Mouse (Mus musculus) midbrain, embryonic 10.5 days (tissue): Measurements from ENCODE around the gene Actl6b. TPM values are rescaled to one million over a fixed set of nuclear protein-coding genes. Genes with fewer than 3 reads are reported as not detected.
A peak's percentile ranks its signal among the peaks of the same experiment; 100 is the strongest.

ENCODE experiments used
- DNase-seq: peaks from one replicate; pipeline ENCODE4 v3.0.0-alpha.2; 2017; ENCODE audit warnings: low spot score
- H3K27ac ChIP-seq: fragments of 300-500 bp; sonication (generic); replicated peaks from 2 replicates; pipeline ENCODE4 v1.5.1; 2016; ENCODE audit warnings: mild to moderate bottlenecking
- H3K27me3 ChIP-seq: fragments of 300-500 bp; sonication (generic); 2 replicates; pipeline ENCODE4 v1.6.1; 2016; ENCODE audit warnings: low read depth, mild to moderate bottlenecking; ENCODE audit not compliant: poor library complexity, severe bottlenecking
- H3K36me3 ChIP-seq: fragments of 300-500 bp; sonication (generic); 2 replicates; pipeline ENCODE4 v1.6.1; 2016; ENCODE audit warnings: mild to moderate bottlenecking, moderate library complexity
- H3K4me1 ChIP-seq: fragments of 300-500 bp; sonication (generic); 2 replicates; pipeline ENCODE4 v1.6.1; 2016
- H3K4me3 ChIP-seq: fragments of 300-500 bp; sonication (generic); 2 replicates; pipeline ENCODE4 v1.5.1; 2016; ENCODE audit warnings: mild to moderate bottlenecking, moderate library complexity
- H3K9me3 ChIP-seq: fragments of 300-500 bp; sonication (generic); replicated peaks from 2 replicates; pipeline ENCODE4 v1.6.1; 2016; ENCODE audit warnings: mild to moderate bottlenecking
- WGBS: fragments of 180-500 bp; shearing (Covaris S2); methylation state at CpG from one replicate; pipeline ENCODE4 v1.1.7; 2016; 5-methylcytosine and 5-hydroxymethylcytosine counted together
- polyA plus RNA-seq: library from polyadenylated mRNA; unstranded; fragments of >200 nt; fragmentation: Nextera tagmentation; extraction: Ambion mirVana; gene quantifications from 2 replicates; pipeline ENCODE4 v1.2.1, GENCODE M21; 2016

The Actl6b gene
- polyA plus RNA-seq, 1 experiment from 2014 or later = 9.4 TPM

GRCm38 (mm10) chr5:137549840-137550239, 3.5 kb upstream of the Actl6b start:
- Histone ChIP-seq H3K27me3 (peaks cover 15% of the 10 kb centered on the region), H3K27ac (no peak overlapping the region), H3K9me3 (no peaks in the 10 kb centered on the region), H3K4me3 (no peak overlapping the region), H3K36me3 (no peaks in the 10 kb centered on the region), H3K4me1 (peaks cover 15% of the 10 kb centered on the region)
- no peak for DNase-seq
- WGBS = 86% methylated on average over 2 of the region's 2 CpGs

- Histone ChIP-seq H3K27ac (no peak overlapping the region), H3K4me1 (peaks cover 15% of the 10 kb centered on the region), H3K9me3 (no peaks in the 10 kb centered on the region), H3K27me3 (peaks cover 20% of the 10 kb centered on the region), H3K4me3 (no peak overlapping the region), H3K36me3 (no peaks in the 10 kb centered on the region)
- DNase-seq = no peak
- 70% methylated on average over 5 of the region's 5 CpGs for WGBS
These were observed 2.2 kb upstream of the Actl6b start for GRCm38 (mm10) chr5:137551119-137551518.

GRCm38 (mm10) chr5:137553000-137553399, 317 bp upstream of the Actl6b start:
- Histone ChIP-seq H3K27me3 (peaks cover 20% of the 10 kb centered on the region), H3K27ac (peak overlapping the region; percentile 70; the same call in 1 of the 2 replicates), H3K4me1 (peaks cover 15% of the 10 kb centered on the region), H3K4me3 (peak overlapping the region; percentile 54), H3K36me3 (no peaks in the 10 kb centered on the region), H3K9me3 (no peaks in the 10 kb centered on the region)
- 27% methylated on average over 6 of the region's 6 CpGs for WGBS
- no peak for DNase-seq

DNA sequence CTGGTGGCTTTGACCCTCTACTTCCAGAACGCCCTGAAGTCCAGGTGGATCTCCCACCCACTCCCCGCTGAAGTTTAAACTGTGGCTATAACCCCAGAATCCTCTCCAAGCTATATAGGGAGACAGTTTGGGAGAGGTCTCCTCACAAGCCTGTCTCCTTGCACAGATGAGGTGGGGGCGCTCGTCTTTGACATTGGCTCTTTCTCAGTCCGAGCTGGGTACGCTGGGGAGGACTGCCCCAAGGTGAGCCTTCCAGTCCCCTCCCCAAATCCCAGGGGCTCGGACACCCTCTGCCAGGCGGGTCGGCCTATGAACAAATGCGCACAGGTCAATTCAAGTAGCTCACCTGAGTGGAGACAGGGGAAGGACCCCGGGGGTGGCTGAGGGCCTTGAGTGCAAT, 581 bp downstream of the Actl6b start:
- Histone ChIP-seq H3K36me3 (no peaks in the 10 kb centered on the region), H3K9me3 (no peaks in the 10 kb centered on the region), H3K4me3 (peak overlapping the region; percentile 54), H3K27ac (peak overlapping the region; percentile 70; the same call in 1 of the 2 replicates), H3K4me1 (peaks cover 15% of the 10 kb centered on the region), H3K27me3 (peaks cover 20% of the 10 kb centered on the region)
- no peak for DNase-seq
- 47% methylated on average over 11 of the region's 11 CpGs for WGBS

- Histone ChIP-seq H3K4me1 (peaks cover 10% of the 10 kb centered on the region), H3K9me3 (no peaks in the 10 kb centered on the region), H3K36me3 (no peaks in the 10 kb centered on the region), H3K27me3 (no peaks in the 10 kb centered on the region), H3K4me3 (no peak overlapping the region), H3K27ac (no peak overlapping the region)
- no peak for DNase-seq
- WGBS = 80% methylated on average over 6 of the region's 6 CpGs
These were observed 8.2 kb downstream of the Actl6b start for GRCm38 (mm10) chr5:137561556-137561955.

GRCm38 (mm10) chr5:137562965-137563364, 9.6 kb downstream of the Actl6b start:
- WGBS = 76% methylated on average over 10 of the region's 10 CpGs
- H3K36me3 ChIP-seq = no peaks in the 10 kb centered on the region

DNA sequence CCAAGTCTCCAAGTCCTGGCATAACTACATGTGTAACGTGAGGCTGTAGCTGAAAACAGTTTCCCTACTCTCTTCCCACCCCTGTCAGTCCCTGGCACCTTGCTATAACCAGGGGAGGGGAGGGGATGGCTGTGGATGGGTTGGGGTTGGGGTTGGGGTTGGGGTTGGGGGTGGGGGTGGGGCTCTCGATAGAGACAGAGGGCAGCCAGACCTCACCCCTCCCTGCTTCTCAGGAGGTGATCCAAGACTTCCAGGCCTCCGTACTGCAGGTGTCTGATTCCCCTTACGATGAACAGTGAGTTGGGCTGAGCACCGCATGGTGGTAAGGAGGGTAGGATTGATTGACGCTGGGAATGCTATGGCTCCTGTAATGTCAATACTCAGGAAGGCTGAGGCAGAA, 12.4 kb downstream of the Actl6b start:
- Histone ChIP-seq H3K36me3 (no peaks in the 10 kb centered on the region), H3K4me1 (peaks cover 24% of the 10 kb centered on the region), H3K27me3 (0 out of 2 replicates have a peak, but pooled peaks cover 3% of the 10 kb centered on the region), H3K27ac (no peak overlapping the region), H3K4me3 (no peak overlapping the region), H3K9me3 (no peaks in the 10 kb centered on the region)
- no peak for DNase-seq
- WGBS = 73% methylated on average over 6 of the region's 6 CpGs

More at GRCm38 (mm10) chr5:137562965-137563364, 9.6 kb downstream of the Actl6b start:
- 0 out of 2 replicates have a peak, but pooled peaks cover 3% of the 10 kb centered on the region for H3K27me3 ChIP-seq
- no peak overlapping the region for H3K27ac ChIP-seq
- no peaks in the 10 kb centered on the region for H3K9me3 ChIP-seq
- no peak overlapping the region for H3K4me3 ChIP-seq
- H3K4me1 ChIP-seq = peaks cover 12% of the 10 kb centered on the region
- DNase-seq = no peak

DNA sequence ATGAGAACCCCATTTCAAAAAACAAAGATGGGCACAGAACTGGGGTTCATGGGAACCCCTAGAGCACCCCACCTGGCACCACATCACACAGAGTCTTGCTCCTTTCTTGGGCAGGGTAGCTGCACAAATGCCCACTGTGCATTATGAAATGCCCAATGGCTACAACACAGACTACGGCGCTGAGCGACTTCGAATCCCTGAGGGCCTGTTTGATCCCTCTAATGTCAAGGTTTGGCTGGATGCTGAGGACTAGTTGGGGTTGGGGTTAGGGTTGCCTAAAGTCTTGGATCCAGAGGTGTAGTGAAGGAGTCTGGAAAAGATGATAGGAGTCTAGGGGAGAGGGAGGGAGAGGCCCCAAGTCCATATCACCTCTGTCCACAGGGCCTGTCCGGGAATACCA, 13.1 kb downstream of the Actl6b start:
- Histone ChIP-seq H3K36me3 (no peaks in the 10 kb centered on the region), H3K4me3 (no peak overlapping the region), H3K4me1 (peaks cover 24% of the 10 kb centered on the region), H3K27me3 (0 out of 2 replicates have a peak, but pooled peaks cover 3% of the 10 kb centered on the region), H3K9me3 (no peaks in the 10 kb centered on the region), H3K27ac (no peak overlapping the region)
- WGBS = 96% methylated on average over 5 of the region's 5 CpGs
- no peak for DNase-seq

DNA sequence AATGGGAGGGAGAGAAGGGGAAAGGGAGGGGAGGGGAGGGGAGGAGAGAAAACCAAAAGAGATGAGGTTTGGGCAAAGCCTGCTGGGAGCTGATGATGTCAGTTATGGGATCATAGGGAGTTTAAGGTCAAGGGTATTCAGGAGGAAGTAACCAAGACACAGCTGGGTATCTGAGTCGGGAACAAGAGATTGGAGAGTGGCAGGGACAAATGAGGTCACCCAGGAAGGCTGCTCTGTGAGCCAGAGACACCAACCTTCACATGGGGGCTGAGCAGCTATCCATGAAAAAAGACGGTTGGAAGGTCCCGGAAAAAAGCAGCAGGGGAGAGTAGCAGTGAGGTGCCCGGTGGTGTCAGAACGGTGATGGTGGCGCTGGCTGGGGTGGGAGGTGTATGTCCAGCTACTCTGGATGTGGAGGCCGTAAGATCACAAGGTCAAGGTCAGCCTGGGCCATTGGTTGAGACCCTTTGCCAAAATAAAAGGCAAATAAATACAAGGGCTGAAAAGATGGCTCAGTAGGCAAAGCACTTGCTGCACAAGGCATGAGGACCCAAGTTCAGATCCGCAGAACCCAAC, 15.0 kb downstream of the Actl6b start:
- H3K9me3 ChIP-seq = no peaks in the 10 kb centered on the region
- 0 out of 2 replicates have a peak, but pooled peaks cover 3% of the 10 kb centered on the region for H3K27me3 ChIP-seq
- no peak overlapping the region for H3K4me3 ChIP-seq
- DNase-seq = no peak
- peaks cover 24% of the 10 kb centered on the region for H3K4me1 ChIP-seq
- no peak overlapping the region for H3K27ac ChIP-seq
- no peaks in the 10 kb centered on the region for H3K36me3 ChIP-seq
- WGBS = 85% methylated on average over 8 of the region's 8 CpGs

GRCm38 (mm10) chr5:137569031-137569430, 15.7 kb downstream of the Actl6b start:
- DNase-seq = no peak

DNA sequence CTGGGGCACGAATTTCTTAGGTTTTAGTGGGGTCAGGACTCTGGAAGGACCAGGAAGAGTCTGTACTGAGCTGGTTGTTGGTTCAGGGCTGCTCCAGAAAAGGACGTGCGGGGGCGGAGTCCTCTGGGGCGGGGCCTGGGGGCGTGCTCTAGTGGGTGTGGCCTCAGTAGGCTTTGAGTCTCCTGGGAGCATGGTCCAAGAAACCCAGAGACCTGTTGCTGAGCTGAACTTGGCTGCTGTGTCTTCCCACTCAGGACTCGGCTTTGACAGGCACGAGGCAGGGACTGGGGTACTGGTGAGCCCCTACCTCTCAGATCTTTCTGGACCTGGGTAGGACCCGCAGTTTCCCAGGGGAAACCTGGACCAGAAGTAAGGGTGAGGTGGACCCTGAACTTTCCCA, 16.3 kb downstream of the Actl6b start, which contains the start of gene Tfr2:
TSS of gene Tfr2 (plus strand) at position 176 of the 400 bp plus-strand sequence.
- Histone ChIP-seq H3K27ac (no peak within 1 kb of the TSS; the same call in 1 of the 2 replicates), H3K36me3 (no peaks in the 10 kb centered on the region), H3K27me3 (peaks cover 15% of the 10 kb centered on the region), H3K4me1 (peaks cover 32% of the 10 kb centered on the region), H3K9me3 (no peaks in the 10 kb centered on the region), H3K4me3 (no peak within 1 kb of the TSS)
- 44% methylated on average over 9 of the region's 9 CpGs for WGBS
- DNase-seq = no peak

More at GRCm38 (mm10) chr5:137569031-137569430, 15.7 kb downstream of the Actl6b start:
- WGBS = 76% methylated on average over 12 of the region's 12 CpGs
- Histone ChIP-seq H3K27ac (no peak overlapping the region), H3K4me3 (no peak overlapping the region), H3K4me1 (peaks cover 26% of the 10 kb centered on the region), H3K36me3 (no peaks in the 10 kb centered on the region), H3K9me3 (no peaks in the 10 kb centered on the region), H3K27me3 (peaks cover 9% of the 10 kb centered on the region)

DNA sequence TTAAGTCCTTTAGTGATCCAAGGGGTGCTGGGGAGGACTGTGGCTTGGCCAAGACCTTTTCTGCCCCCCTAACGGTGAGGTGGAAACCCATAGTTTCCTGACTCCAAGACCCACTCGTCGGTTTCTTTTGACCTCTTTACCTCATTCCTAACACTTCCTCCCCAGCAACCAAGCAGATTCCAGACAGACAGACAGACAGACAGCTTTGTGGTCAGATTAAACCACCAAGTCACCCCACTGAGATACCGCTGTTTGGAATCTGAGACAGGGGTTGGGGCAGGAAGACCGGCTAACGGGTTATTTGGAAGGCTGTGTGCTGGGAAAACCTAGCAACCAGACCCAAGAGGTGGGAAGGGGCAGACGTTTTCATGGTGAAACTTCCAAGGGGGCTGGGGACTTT, 16.9 kb downstream of the Actl6b start:
- DNase-seq = no peak
- 55% methylated on average over 7 of the region's 7 CpGs for WGBS
- Histone ChIP-seq H3K9me3 (no peaks in the 10 kb centered on the region), H3K36me3 (no peaks in the 10 kb centered on the region), H3K4me3 (no peak overlapping the region), H3K27me3 (peaks cover 21% of the 10 kb centered on the region), H3K4me1 (peaks cover 32% of the 10 kb centered on the region), H3K27ac (no peak overlapping the region)

DNA sequence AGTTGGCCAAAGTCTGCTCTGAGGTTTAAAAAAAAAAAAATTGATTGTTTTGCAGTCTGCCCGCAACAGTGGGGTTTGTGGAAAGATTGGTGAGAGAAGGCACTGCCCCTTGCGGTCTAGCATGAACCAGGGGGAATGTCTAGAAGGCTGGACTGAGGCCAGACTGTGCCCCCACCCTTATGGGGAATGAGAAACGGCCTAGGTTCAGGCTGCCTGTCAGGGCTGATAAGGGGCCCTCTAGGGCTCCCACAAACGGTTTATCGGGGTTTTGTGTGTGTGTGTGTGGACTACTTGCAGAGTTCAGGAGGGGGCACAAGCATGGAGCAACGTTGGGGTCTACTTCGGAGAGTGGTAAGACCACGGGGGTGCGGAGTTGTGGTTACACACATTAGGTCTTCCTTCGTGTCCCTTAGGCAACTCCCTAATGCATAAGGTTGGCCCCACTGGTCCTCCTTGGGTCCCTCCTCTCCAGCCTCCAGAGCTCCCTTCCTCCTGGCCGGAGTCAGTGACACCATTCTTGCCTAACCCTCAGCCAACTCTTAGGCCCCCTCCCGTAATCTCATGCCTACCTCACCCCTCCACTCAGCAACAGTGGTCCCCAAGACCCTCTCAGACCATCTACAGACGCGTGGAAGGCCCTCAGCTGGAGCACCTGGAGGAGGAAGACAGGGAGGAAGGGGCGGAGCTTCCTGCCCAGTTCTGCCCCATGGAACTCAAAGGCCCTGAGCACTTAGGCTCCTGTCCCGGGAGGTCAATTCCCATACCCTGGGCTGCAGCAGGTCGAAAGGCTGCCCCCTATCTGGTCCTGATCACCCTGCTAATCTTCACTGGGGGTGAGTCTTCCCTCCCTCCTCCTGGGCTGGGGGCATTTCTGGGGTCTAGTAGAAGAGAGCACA, 17.6 kb downstream of the Actl6b start:
- 85% methylated on average over 17 of the region's 17 CpGs for WGBS
- H3K9me3 ChIP-seq = no peaks in the 10 kb centered on the region
- H3K4me1 ChIP-seq = peaks cover 24% of the 10 kb centered on the region
- no peak for DNase-seq
- no peak overlapping the region for H3K27ac ChIP-seq
- no peaks in the 10 kb centered on the region for H3K36me3 ChIP-seq
- peaks cover 22% of the 10 kb centered on the region for H3K27me3 ChIP-seq
- H3K4me3 ChIP-seq = peak overlapping the region; percentile 11; the same call in 1 of the 2 replicates
